Mouse (Mus musculus) megakaryocyte-erythroid progenitor cell, adult 5-6 weeks (primary cell): ENCODE measurements around the gene Xirp1. TPM values are rescaled to one million over a fixed set of nuclear protein-coding genes. Genes with fewer than 3 reads are reported as not detected.

Source experiments
- ATAC-seq: replicated peaks from 2 replicates; pipeline ENCODE4 v1.8.0; 2016; ENCODE audit warnings: mild to moderate bottlenecking, inconsistent platforms; ENCODE audit not compliant: severe bottlenecking, poor library complexity, low FRiP score, low TSS enrichment
- total RNA-seq, 2 experiments: library from RNA; stranded (forward) in 1 of 2; stranded (reverse) in 1 of 2; fragments of 200-1000, 215-1000 nt in 1 of 2; fragments of >200 nt in 1 of 2; fragmentation: Nextera tagmentation in 1 of 2; gene quantifications; 2 replicates each; pipeline ENCODE4 v1.2.3; 2014 to 2017

Xirp1 gene
- total RNA-seq, 2 experiments from 2014 or later, result not detected

GRCm38 (mm10) chr9:119975286-119975685 lies 48.1 kb downstream of the Xirp1 start:
- no peak for ATAC-seq

GRCm38 (mm10) chr9:119974609-119975008 lies 48.8 kb downstream of the Xirp1 start:
- no peak for ATAC-seq

- no peak for ATAC-seq
Observed at GRCm38 (mm10) chr9:119973869-119974520, 49.4 kb downstream of the Xirp1 start.

- ATAC-seq, result no peak
Observed at GRCm38 (mm10) chr9:119973281-119973680, 50.1 kb downstream of the Xirp1 start.

- ATAC-seq, result no peak
Observed at GRCm38 (mm10) chr9:119972582-119972981, 50.8 kb downstream of the Xirp1 start.

- no peak for ATAC-seq
Observed at GRCm38 (mm10) chr9:119972166-119972565, 51.2 kb downstream of the Xirp1 start.

GRCm38 (mm10) chr9:119970763-119971656 lies 52.4 kb downstream of the Xirp1 start:
- no peak for ATAC-seq

- ATAC-seq, result no peak
Observed at GRCm38 (mm10) chr9:119970221-119970620, 53.2 kb downstream of the Xirp1 start.

- ATAC-seq, result no peak
Observed at GRCm38 (mm10) chr9:119969811-119970210, 53.6 kb downstream of the Xirp1 start.

- no peak for ATAC-seq
Observed at GRCm38 (mm10) chr9:119966221-119966910, 57.0 kb downstream of the Xirp1 start.

GRCm38 (mm10) chr9:119965186-119965585 lies 58.2 kb downstream of the Xirp1 start:
- ATAC-seq, result no peak

GRCm38 (mm10) chr9:119964206-119964605 lies 59.2 kb downstream of the Xirp1 start:
- ATAC-seq, result no peak

Other genes with a start within 250 kb of the Xirp1 start
- not detected in 2 replicates for gene Scn11a, start 198.1 kb downstream of the Xirp1 start, total RNA-seq (2014; fragmentation: Nextera tagmentation)
- gene Scn11a, start 198.1 kb downstream of the Xirp1 start, total RNA-seq (2017), result not detected in 2 replicates
- 49.3 and 67.8 TPM in 2 replicates for gene Wdr48, start 128.7 kb downstream of the Xirp1 start, total RNA-seq (2014; fragmentation: Nextera tagmentation)
- gene Wdr48, start 128.7 kb downstream of the Xirp1 start, total RNA-seq (2017), result 27.2 and 36.4 TPM in 2 replicates
- 8.9 and 11.4 TPM in 2 replicates for gene Gorasp1, start 86.0 kb downstream of the Xirp1 start, total RNA-seq (2014; fragmentation: Nextera tagmentation)
- gene Gorasp1, start 86.0 kb downstream of the Xirp1 start, total RNA-seq (2017), result 4.8 and 7.8 TPM in 2 replicates
- not detected in 2 replicates for gene Ttc21a, start 86.0 kb downstream of the Xirp1 start, total RNA-seq (2014; fragmentation: Nextera tagmentation)
- not detected in 2 replicates for gene Ttc21a, start 86.0 kb downstream of the Xirp1 start, total RNA-seq (2017)
- 1.6 and 3.1 TPM in 2 replicates for gene Csrnp1, start 38.9 kb downstream of the Xirp1 start, total RNA-seq (2014; fragmentation: Nextera tagmentation)
- 8.0 and 15.6 TPM in 2 replicates for gene Csrnp1, start 38.9 kb downstream of the Xirp1 start, total RNA-seq (2017)
- gene Cx3cr1, start 46.3 kb upstream of the Xirp1 start, total RNA-seq (2014; fragmentation: Nextera tagmentation), result 0.17 TPM in 1 of 2 replicates, not detected in the other
- 1.4 and 2.1 TPM in 2 replicates for gene Cx3cr1, start 46.3 kb upstream of the Xirp1 start, total RNA-seq (2017)
- not detected in 2 replicates for gene Ccr8, start 68.5 kb upstream of the Xirp1 start, total RNA-seq (2014; fragmentation: Nextera tagmentation)
- gene Ccr8, start 68.5 kb upstream of the Xirp1 start, total RNA-seq (2017), result not detected in 2 replicates
- 80.7 and 95.7 TPM in 2 replicates for gene Slc25a38, start 86.8 kb upstream of the Xirp1 start, total RNA-seq (2014; fragmentation: Nextera tagmentation)
- gene Slc25a38, start 86.8 kb upstream of the Xirp1 start, total RNA-seq (2017), result 57.5 and 88.7 TPM in 2 replicates
- 3,355 and 3,656 TPM in 2 replicates for gene Rpsa, start 104.1 kb upstream of the Xirp1 start, total RNA-seq (2014; fragmentation: Nextera tagmentation)
- 5,426 and 6,681 TPM in 2 replicates for gene Rpsa, start 104.1 kb upstream of the Xirp1 start, total RNA-seq (2017)
- not detected in 2 replicates for gene Mobp, start 126.1 kb upstream of the Xirp1 start, total RNA-seq (2014; fragmentation: Nextera tagmentation)
- not detected in 2 replicates for gene Mobp, start 126.1 kb upstream of the Xirp1 start, total RNA-seq (2017)